Mouse (Mus musculus) brain, embryonic 14.5 days (tissue): ENCODE data around the gene Acy3. TPM values are rescaled to one million over a fixed set of nuclear protein-coding genes. Genes with fewer than 3 reads are reported as not detected.
"Not testable (repeated sequence)": the region's sequence is repeated elsewhere in the genome, so short reads cannot be mapped to it uniquely, and the experiment has no call there.

ENCODE experiments used
- DNase-seq: peaks from one replicate; pipeline ENCODE4 v3.0.0-alpha.2; 2011; ENCODE audit warnings: low read depth
- CTCF ChIP-seq: fragments of 200-500 bp; IDR thresholded peaks from 2 replicates; pipeline ENCODE4 v1.5.1; 2012; ENCODE audit warnings: inconsistent platforms, mild to moderate bottlenecking, moderate library complexity, borderline replicate concordance; ENCODE audit not compliant: insufficient read depth, insufficient read length; ENCODE audit errors: extremely low read depth
- POLR2A ChIP-seq: fragments of 200-500 bp; IDR thresholded peaks from 2 replicates; pipeline ENCODE4 v1.6.1; 2012; ENCODE audit warnings: mild to moderate bottlenecking, inconsistent platforms, borderline replicate concordance; ENCODE audit not compliant: poor library complexity, insufficient read depth, insufficient read length, severe bottlenecking; ENCODE audit errors: extremely low read depth
- polyA plus RNA-seq: library from polyadenylated mRNA; depleted of rRNA; stranded (reverse); fragments of >200 nt; gene quantifications from 2 replicates; pipeline ENCODE4 v1.2.3, GENCODE M21; 2012; rRNA removed

The Acy3 gene
- polyA plus RNA-seq, 1 experiment = 2.7 TPM

DNA sequence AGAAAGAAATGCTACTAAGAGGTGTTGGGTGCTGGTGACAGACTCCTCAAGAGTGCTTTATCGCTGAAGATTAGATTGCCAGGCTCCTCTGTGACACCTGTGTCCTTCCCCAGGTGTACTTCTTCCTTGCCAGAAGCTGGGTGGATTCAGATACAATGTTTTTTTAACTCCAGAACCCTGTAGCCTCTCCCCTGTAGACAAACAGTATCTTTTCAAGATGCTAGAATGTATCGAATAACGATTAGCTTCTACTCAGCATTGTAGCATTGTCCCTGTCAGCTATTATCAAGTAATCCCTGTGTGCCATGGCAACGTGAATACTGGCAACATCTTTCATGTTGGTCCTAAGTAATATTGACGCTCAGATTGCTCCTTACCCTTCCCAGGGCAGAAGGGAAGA lies 47.4 kb downstream of the Acy3 start:
- TF ChIP-seq CTCF = no peak
- TF ChIP-seq POLR2A = no peak
- no peak for DNase-seq

DNA sequence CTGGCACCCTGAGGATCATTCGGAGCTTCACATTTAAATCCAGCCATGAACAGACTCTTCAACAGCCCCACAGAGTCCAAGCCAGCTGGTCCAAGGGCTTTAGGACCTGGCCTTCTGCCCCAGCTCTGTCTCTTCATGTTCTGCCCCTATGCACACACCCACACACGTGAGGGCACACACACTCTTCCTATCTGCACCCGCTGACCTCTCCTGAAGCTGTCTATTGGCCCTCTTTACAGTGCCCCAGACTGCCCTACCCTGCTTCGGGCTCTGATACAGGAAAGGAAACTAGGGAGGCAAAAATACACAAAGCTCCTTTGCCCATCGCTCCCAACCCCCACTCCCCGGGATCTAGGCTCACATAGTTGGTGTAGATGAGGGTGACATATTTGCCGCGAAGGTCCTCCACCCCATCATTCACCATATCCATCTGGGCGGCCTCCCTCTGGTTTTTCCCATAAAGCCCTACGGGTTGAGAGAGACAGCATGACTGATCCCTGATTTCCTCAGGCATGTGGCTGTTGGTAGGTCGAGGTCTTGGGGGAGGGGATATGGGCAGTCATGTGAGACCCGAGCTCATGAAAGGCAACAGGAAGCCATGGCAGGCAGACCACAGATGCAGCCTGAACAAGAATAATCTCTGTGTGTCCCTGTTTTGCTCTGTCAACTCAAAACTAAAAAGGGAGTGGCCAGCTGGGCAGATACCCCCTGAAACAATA lies 50.1 kb downstream of the Acy3 start:
- TF ChIP-seq POLR2A (no peak), CTCF (no peak)
- DNase-seq = no peak

DNA sequence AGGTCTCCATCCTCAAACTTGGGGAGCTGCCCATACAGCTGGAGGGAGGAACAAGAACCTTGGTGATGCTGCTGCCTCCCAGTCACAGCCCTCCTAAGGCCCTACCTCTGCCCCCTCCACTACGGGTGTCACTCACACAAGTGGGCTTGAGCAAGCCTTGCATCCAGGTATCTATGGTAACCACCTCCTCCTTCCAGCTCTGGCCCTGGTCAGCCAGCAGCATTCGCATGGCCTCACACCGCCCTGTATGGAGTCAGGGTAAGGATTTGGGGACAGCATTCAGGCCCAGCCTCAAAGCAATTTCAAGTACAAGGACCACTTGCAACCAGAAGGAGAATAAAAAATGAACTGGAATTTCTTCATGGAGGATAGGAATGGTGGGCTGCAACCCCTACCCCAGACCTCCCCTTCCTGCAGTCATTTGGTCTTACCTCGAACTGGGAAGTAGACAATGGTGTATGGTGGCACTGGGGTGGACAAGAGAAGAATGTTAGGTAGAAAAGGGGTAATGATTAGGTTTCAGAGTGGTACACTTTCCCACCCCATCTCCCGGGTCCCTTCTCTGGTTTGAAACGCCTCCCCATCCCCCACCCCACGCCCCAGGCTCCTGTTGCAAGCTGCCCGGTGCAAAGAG lies 50.9 kb downstream of the Acy3 start:
- not testable (repeated sequence) for DNase-seq

- TF ChIP-seq POLR2A = peak; percentile 55; the same call in 1 of the 2 replicates
- TF ChIP-seq CTCF = no peak
- DNase-seq = peak; percentile 88
Observed at GRCm38 (mm10) chr19:4037788-4038232, 51.4 kb downstream of the Acy3 start, which contains the start of gene Gstp1. Gene Gstp1 (minus strand): TSS chr19:4037985.

Other genes starting within 250 kb of the Acy3 start
- 46.7 and 62.8 TPM in 2 replicates for gene Kmt5b, start 219.1 kb upstream of the Acy3 start, polyA plus RNA-seq
- 79.9 and 89.6 TPM in 2 replicates for gene Chka, start 134.8 kb upstream of the Acy3 start, polyA plus RNA-seq
- gene Tcirg1, start 79.4 kb upstream of the Acy3 start, polyA plus RNA-seq = 31.4 and 45.2 TPM in 2 replicates
- 184 and 218 TPM in 2 replicates for gene Ndufs8, start 73.8 kb upstream of the Acy3 start, polyA plus RNA-seq
- 1.2 and 1.8 TPM in 2 replicates for gene Aldh3b1, start 56.8 kb upstream of the Acy3 start, polyA plus RNA-seq
- gene Unc93b1, start 51.4 kb upstream of the Acy3 start, polyA plus RNA-seq = 12.3 and 13.4 TPM in 2 replicates
- 0.01 and 0.05 TPM in 2 replicates for gene Aldh3b3, start 27.9 kb upstream of the Acy3 start, polyA plus RNA-seq
- gene Aldh3b2, start 14.2 kb upstream of the Acy3 start, polyA plus RNA-seq = 1.1 and 1.3 TPM in 2 replicates
- gene Tbx10, start 6.2 kb downstream of the Acy3 start, polyA plus RNA-seq = 0.16 and 0.46 TPM in 2 replicates
- 16.4 and 17.5 TPM in 2 replicates for gene Nudt8, start 14.0 kb downstream of the Acy3 start, polyA plus RNA-seq
- gene Gm49405, start 14.1 kb downstream of the Acy3 start, polyA plus RNA-seq = 8.3 and 9.0 TPM in 2 replicates
- gene Doc2g, start 16.7 kb downstream of the Acy3 start, polyA plus RNA-seq = 18.4 and 22.7 TPM in 2 replicates
- gene Ndufv1, start 26.2 kb downstream of the Acy3 start, polyA plus RNA-seq = 174 and 194 TPM in 2 replicates
- 266 and 307 TPM in 2 replicates for gene Gstp1, start 51.4 kb downstream of the Acy3 start, polyA plus RNA-seq
- gene Gstp2, start 59.5 kb downstream of the Acy3 start, polyA plus RNA-seq = 2.9 and 9.0 TPM in 2 replicates
- gene Gstp3, start 73.0 kb downstream of the Acy3 start, polyA plus RNA-seq = not detected in 2 replicates
- gene Cabp2, start 95.0 kb downstream of the Acy3 start, polyA plus RNA-seq = not detected in 2 replicates
- gene Cdk2ap2, start 110.6 kb downstream of the Acy3 start, polyA plus RNA-seq = 56.1 and 82.2 TPM in 2 replicates
- 149 and 158 TPM in 2 replicates for gene Pitpnm1, start 113.4 kb downstream of the Acy3 start, polyA plus RNA-seq
- 80.0 and 88.6 TPM in 2 replicates for gene Aip, start 139.3 kb downstream of the Acy3 start, polyA plus RNA-seq
- gene Gpr152, start 153.2 kb downstream of the Acy3 start, polyA plus RNA-seq = 0.08 TPM in 2 replicates
- 0.05 and 0.19 TPM in 2 replicates for gene Cabp4, start 157.5 kb downstream of the Acy3 start, polyA plus RNA-seq
- gene Coro1b, start 162.0 kb downstream of the Acy3 start, polyA plus RNA-seq = 210 and 237 TPM in 2 replicates
- gene Ptprcap, start 167.0 kb downstream of the Acy3 start, polyA plus RNA-seq = 1.5 and 2.0 TPM in 2 replicates
- gene Rps6kb2, start 176.8 kb downstream of the Acy3 start, polyA plus RNA-seq = 59.5 and 87.7 TPM in 2 replicates
- gene Carns1, start 188.9 kb downstream of the Acy3 start, polyA plus RNA-seq = 4.1 and 4.3 TPM in 2 replicates
- gene Tbc1d10c, start 204.7 kb downstream of the Acy3 start, polyA plus RNA-seq = 1.8 and 2.2 TPM in 2 replicates
- gene Ppp1ca, start 205.5 kb downstream of the Acy3 start, polyA plus RNA-seq = 426 and 472 TPM in 2 replicates
- 32.7 and 49.1 TPM in 2 replicates for gene Rad9a, start 215.1 kb downstream of the Acy3 start, polyA plus RNA-seq
- gene Clcf1, start 227.7 kb downstream of the Acy3 start, polyA plus RNA-seq = 2.3 and 3.7 TPM in 2 replicates
- not detected in 2 replicates for gene AC109138.7, start 227.8 kb downstream of the Acy3 start, polyA plus RNA-seq
- 23.6 and 36.5 TPM in 2 replicates for gene Pold4, start 245.3 kb downstream of the Acy3 start, polyA plus RNA-seq